Mouse (Mus musculus): ENCODE data around the gene Psmd9.

The Psmd9 gene

GRCm38 (mm10) chr5:123137910-123138229 lies 31.3 kb upstream of the Psmd9 start:
- no peak for DNase-seq

GRCm38 (mm10) chr5:123138230-123138911 lies 30.8 kb upstream of the Psmd9 start:
- DNase-seq, result no peak

- peak; percentile 89 for DNase-seq
Observed at GRCm38 (mm10) chr5:123138953-123139721, 30.1 kb upstream of the Psmd9 start.

- DNase-seq, result no peak
Observed at GRCm38 (mm10) chr5:123139722-123140627, 29.2 kb upstream of the Psmd9 start.

- peak; percentile 95 for DNase-seq
Observed at GRCm38 (mm10) chr5:123140694-123141554, 28.3 kb upstream of the Psmd9 start.

GRCm38 (mm10) chr5:123141555-123142160 lies 27.6 kb upstream of the Psmd9 start:
- DNase-seq, result peak; percentile 62

GRCm38 (mm10) chr5:123142161-123143157 lies 26.8 kb upstream of the Psmd9 start, which contains the start of gene Setd1b:
Setd1b (plus strand) TSS chr5:123142193.
- DNase-seq, result peak; percentile 60

GRCm38 (mm10) chr5:123143251-123143970 lies 25.8 kb upstream of the Psmd9 start:
- DNase-seq, result peak; percentile 39

GRCm38 (mm10) chr5:123143971-123144745 lies 25.1 kb upstream of the Psmd9 start:
- no peak for DNase-seq

- no peak for DNase-seq
Observed at GRCm38 (mm10) chr5:123144746-123145590, 24.2 kb upstream of the Psmd9 start.

GRCm38 (mm10) chr5:123146357-123146756 lies 22.9 kb upstream of the Psmd9 start:
- no peak for DNase-seq

GRCm38 (mm10) chr5:123147569-123147968 lies 21.6 kb upstream of the Psmd9 start:
- DNase-seq, result peak; percentile 43

GRCm38 (mm10) chr5:123148073-123148722 lies 21.0 kb upstream of the Psmd9 start:
- peak; percentile 45 for DNase-seq

- peak; percentile 91 for DNase-seq
Observed at GRCm38 (mm10) chr5:123149451-123150400, 19.5 kb upstream of the Psmd9 start.

- peak; percentile 43 for DNase-seq
Observed at GRCm38 (mm10) chr5:123150641-123151040, 18.6 kb upstream of the Psmd9 start.

- DNase-seq, result no peak
Observed at GRCm38 (mm10) chr5:123151077-123151476, 18.1 kb upstream of the Psmd9 start.
